Mouse (Mus musculus) kidney, embryonic 16.5 days (tissue): ENCODE data around the gene Slc1a1. TPM values are rescaled to one million over a fixed set of nuclear protein-coding genes. Genes with fewer than 3 reads are reported as not detected.

Experiments used
- ATAC-seq: fragments of 200-750 bp; cut with Nextera tagmentation; 2 replicates; pipeline ENCODE4 v1.8.0; 2017; ENCODE audit warnings: moderate TSS enrichment; ENCODE audit not compliant: low FRiP score, low TSS enrichment
- H3K27ac ChIP-seq: fragments of 300-500 bp; sonication (generic); 2 replicates; pipeline ENCODE4 v1.5.1; 2014; ENCODE audit warnings: low read length
- H3K27me3 ChIP-seq: fragments of 300-500 bp; sonication (generic); 2 replicates; pipeline ENCODE4 v1.6.1; 2014; ENCODE audit warnings: low read length, control low read depth, mixed read lengths; ENCODE audit not compliant: insufficient read depth
- H3K36me3 ChIP-seq: fragments of 300-500 bp; sonication (generic); 2 replicates; pipeline ENCODE4 v1.6.1; 2014; ENCODE audit warnings: low read length, control low read depth, mixed read lengths; ENCODE audit not compliant: insufficient read depth
- H3K4me1 ChIP-seq: fragments of 300-500 bp; sonication (generic); 2 replicates; pipeline ENCODE4 v1.6.1; 2014; ENCODE audit warnings: low read length, control low read depth, mixed read lengths; ENCODE audit not compliant: insufficient read depth
- H3K4me2 ChIP-seq: fragments of 300-500 bp; sonication (generic); replicated peaks from 2 replicates; pipeline ENCODE4 v1.6.1; 2014; ENCODE audit warnings: low read depth, low read length
- H3K4me3 ChIP-seq: fragments of 300-500 bp; sonication (generic); 2 replicates; pipeline ENCODE4 v1.5.1; 2014; ENCODE audit warnings: mild to moderate bottlenecking, low read length
- H3K9ac ChIP-seq: fragments of 300-500 bp; sonication (generic); replicated peaks from 2 replicates; pipeline ENCODE4 v1.6.1; 2014; ENCODE audit warnings: low read length
- H3K9me3 ChIP-seq: fragments of 300-500 bp; sonication (generic); 2 replicates; pipeline ENCODE4 v1.6.1; 2016; ENCODE audit warnings: low read length, control low read depth
- WGBS: fragments of 180-500 bp; shearing (Covaris S2); extraction: QIAGEN DNeasy Blood & Tissue Kit; methylation state at CpG from one replicate; pipeline ENCODE4 v1.1.7; 2014; 5-methylcytosine and 5-hydroxymethylcytosine counted together
- polyA plus RNA-seq: library from polyadenylated mRNA; unstranded; fragments of >200 nt; fragmentation: Nextera tagmentation; extraction: Ambion mirVana; gene quantifications from 2 replicates; pipeline ENCODE4 v1.2.1, GENCODE M21; 2015

The Slc1a1 gene
- polyA plus RNA-seq, 1 experiment from 2014 or later = 7.9 TPM

DNA sequence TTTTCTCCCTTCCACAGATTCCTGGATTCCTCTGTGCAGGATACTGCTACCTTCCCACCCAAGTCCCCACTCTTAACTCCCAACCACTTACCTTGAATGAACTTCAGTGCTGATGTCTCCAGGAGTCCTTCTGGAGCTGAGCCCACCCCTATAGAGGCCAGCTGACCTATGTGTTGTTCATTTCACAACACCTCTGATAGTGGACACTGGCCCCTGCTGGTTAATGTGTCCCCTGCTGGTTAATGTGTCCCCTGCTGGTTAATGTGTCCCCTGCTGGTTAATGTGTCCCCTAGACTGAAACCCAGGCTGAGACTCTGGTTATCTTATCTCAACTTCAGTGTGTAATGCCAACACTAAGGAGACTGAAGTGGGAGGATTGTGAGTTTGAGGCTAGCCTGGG, 94.2 kb downstream of the Slc1a1 start:
- H3K9me3 ChIP-seq = no peaks in the 10 kb centered on the region
- H3K27me3 ChIP-seq = no peaks in the 10 kb centered on the region
- no peaks in the 10 kb centered on the region for H3K4me1 ChIP-seq
- peak; percentile 91 for ATAC-seq
- no peak overlapping the region for H3K4me3 ChIP-seq
- no peaks in the 10 kb centered on the region for H3K36me3 ChIP-seq
- no peak overlapping the region for H3K9ac ChIP-seq
- H3K27ac ChIP-seq = no peak overlapping the region
- H3K4me2 ChIP-seq = no peak overlapping the region

DNA sequence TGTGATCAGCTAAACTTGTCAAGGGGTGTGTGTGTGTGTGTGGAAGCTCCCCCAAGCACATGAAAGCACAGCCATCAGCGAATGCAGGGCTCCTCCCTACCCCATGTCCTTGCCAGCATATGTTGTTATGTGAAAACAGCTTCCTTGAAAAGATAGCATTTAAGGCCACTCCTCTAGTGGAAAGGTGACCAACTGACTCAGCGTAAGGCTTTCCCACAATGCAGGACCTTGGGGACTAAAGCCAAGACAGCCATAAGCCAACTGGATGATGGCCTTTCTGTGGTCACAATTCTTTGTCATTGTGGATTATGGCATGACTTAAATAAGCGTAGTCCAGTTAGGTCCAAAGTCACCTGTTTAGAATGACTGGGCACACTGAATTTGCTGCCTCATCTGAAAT, 100.0 kb downstream of the Slc1a1 start:
- no peak overlapping the region for H3K4me3 ChIP-seq
- no peaks in the 10 kb centered on the region for H3K4me1 ChIP-seq
- no peak overlapping the region for H3K27ac ChIP-seq
- H3K36me3 ChIP-seq = no peaks in the 10 kb centered on the region
- no peak overlapping the region for H3K9ac ChIP-seq
- H3K27me3 ChIP-seq = no peaks in the 10 kb centered on the region
- no peak overlapping the region for H3K4me2 ChIP-seq
- no peaks in the 10 kb centered on the region for H3K9me3 ChIP-seq
- 88% methylated on average over 3 of the region's 3 CpGs for WGBS
- ATAC-seq = no peak

DNA sequence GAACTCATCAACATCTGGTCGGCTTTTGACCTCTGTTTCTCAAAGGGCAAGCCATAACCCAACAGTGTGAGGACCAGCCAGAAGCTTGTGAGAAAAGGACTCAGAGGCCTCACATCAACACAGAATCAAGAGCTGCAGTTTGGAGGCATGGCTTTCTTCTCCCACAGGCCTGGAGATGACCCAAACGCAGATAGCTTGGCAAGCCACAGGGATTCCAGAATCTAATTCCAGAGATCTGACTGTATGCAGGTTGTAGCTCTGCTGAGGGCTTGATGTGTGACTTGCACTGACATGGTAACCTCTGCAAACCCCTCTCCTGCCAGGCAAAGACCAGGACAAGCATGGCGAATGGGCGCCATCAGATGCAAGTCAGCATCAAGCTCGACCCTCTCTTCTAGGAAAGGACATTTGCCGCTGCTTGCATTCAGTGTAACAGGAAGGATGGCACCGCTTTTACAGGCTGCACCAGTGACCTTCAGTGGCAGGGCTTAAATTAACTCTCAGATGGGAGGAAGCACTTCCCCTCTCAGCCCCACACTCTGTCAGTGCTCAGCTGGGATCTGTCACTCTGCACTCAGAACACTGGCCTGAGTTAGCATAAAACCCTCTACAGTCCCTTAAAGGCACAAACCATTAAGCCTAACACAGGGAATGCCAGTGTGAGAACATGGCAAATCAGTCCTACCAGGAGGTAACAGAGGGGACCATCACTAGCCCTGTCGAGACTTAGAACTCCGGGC, 105.5 kb downstream of the Slc1a1 start:
- Histone ChIP-seq H3K4me3 (no peak overlapping the region), H3K9me3 (no peaks in the 10 kb centered on the region), H3K4me1 (peaks cover 9% of the 10 kb centered on the region; the same call in 1 of the 2 replicates), H3K27ac (no peak overlapping the region), H3K9ac (no peak overlapping the region), H3K27me3 (no peaks in the 10 kb centered on the region), H3K4me2 (no peak overlapping the region), H3K36me3 (no peaks in the 10 kb centered on the region)
- WGBS = 50% methylated on average over 9 of the region's 9 CpGs
- peak; percentile 78 for ATAC-seq

DNA sequence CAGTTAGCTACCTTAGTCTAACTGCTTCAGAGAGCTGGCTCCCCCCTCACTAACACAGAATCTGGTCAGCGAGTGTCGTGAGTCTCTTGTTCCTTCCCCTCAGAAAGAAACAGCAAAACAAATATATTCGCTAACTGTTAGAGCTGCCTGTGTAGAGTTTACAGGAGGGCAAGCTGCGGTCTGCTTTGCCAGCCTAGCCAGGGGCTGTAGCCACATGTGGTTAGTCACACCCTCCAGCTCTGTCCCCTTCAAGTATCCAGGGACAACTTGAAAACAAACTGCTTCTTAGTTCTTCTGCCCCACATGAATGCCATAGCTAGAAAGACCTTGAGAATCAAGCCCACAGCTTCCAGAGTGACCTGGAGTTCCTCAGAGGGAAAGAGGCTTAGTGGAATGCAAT, 106.4 kb downstream of the Slc1a1 start:
- no peak overlapping the region for H3K9ac ChIP-seq
- no peaks in the 10 kb centered on the region for H3K27me3 ChIP-seq
- no peak for ATAC-seq
- no peak overlapping the region for H3K4me2 ChIP-seq
- no peaks in the 10 kb centered on the region for H3K9me3 ChIP-seq
- peaks cover 9% of the 10 kb centered on the region; the same call in 1 of the 2 replicates for H3K4me1 ChIP-seq
- 69% methylated on average over 4 of the region's 4 CpGs for WGBS
- no peak overlapping the region for H3K27ac ChIP-seq
- H3K4me3 ChIP-seq = no peak overlapping the region
- H3K36me3 ChIP-seq = no peaks in the 10 kb centered on the region

DNA sequence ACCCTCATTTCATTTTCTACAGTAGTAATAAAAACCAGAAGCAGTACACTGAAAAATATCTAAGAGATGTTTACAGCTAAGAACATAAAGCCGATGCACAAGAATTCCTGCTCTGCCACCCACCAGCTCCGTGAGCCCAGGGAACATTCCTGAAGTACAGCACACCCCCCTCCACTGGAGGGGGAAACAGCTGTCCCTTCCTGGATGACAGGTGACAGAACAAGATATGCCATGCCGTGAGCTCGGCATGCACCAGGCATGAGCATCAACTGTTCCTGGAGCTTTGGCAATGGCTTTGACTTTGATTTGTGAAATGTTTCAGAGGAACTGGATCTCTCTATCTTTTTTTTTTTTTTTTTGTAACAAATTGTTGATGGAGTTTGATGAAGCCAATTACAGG, 111.9 kb downstream of the Slc1a1 start:
- no peaks in the 10 kb centered on the region for H3K4me1 ChIP-seq
- H3K27me3 ChIP-seq = no peaks in the 10 kb centered on the region
- no peak overlapping the region for H3K9ac ChIP-seq
- no peak for ATAC-seq
- 53% methylated on average over 4 of the region's 4 CpGs for WGBS
- H3K9me3 ChIP-seq = no peaks in the 10 kb centered on the region
- H3K27ac ChIP-seq = no peak overlapping the region
- H3K36me3 ChIP-seq = no peaks in the 10 kb centered on the region
- H3K4me3 ChIP-seq = no peak overlapping the region
- no peak overlapping the region for H3K4me2 ChIP-seq

DNA sequence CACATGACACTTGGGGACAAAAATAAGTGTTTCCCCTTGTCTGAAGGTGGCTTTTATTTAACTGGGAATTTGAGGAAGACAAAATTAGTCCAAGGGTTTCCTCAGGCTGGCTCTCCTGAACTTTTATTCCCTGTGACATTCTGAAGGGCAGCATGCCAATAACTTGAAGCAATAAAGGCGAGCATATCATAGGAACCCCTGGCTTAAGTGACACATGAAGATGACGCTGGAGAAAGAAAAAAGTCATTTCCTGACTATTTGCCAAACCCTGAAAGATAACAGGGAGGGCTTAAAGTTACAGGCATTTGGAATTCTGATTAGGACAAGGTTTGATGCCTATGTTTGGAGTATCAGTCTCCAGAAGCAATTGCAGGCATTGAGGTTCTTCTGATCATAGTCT, 112.5 kb downstream of the Slc1a1 start:
- no peak overlapping the region for H3K4me2 ChIP-seq
- no peak overlapping the region for H3K9ac ChIP-seq
- no peaks in the 10 kb centered on the region for H3K4me1 ChIP-seq
- no peaks in the 10 kb centered on the region for H3K36me3 ChIP-seq
- no peaks in the 10 kb centered on the region for H3K9me3 ChIP-seq
- no peaks in the 10 kb centered on the region for H3K27me3 ChIP-seq
- 48% methylated on average over 2 of the region's 2 CpGs for WGBS
- no peak for ATAC-seq
- no peak overlapping the region for H3K4me3 ChIP-seq
- no peak overlapping the region for H3K27ac ChIP-seq

DNA sequence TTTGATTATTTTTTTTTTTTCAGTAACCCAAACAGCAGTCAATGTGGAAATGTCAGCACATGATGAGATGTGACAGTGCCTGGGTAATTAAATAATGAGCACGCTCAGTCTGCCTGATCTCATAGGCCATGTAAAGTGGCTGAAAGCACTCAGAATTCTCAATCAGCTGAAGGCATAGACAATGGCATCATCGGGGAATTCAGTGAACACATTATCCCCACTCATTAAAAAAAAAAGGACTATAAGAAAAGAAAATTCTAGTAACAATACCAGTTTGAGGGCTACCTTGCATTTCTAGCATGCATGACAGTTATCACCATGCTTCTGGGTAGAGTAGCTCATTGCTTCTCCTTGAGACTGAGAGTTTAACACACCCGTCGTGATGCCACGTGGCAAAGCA, 116.4 kb downstream of the Slc1a1 start:
- no peak for ATAC-seq

DNA sequence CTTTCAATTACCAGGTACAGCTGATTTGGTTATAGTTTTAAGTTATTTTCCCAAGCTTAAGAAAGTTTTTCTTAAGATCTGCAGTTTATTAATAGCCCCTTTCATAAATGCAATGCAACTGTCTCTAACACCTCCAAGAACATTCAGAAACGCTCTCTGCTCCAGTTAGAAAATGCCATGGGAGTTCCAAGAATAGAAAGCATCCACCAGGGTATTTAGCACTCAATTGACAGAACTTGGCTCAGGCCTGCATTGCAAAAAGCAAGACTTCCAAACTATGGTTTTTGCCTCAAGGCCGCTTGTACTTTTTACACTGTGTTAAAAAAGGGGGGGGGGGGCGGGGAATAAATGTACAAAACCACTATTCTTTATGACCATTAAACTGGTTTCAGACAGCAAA, 128.3 kb downstream of the Slc1a1 start:
- H3K9ac ChIP-seq = peak overlapping the region; percentile 88

More for the DNA sequence above, 116.4 kb downstream of the Slc1a1 start:
- Histone ChIP-seq H3K9ac (no peak overlapping the region), H3K4me2 (no peak overlapping the region), H3K4me1 (no peaks in the 10 kb centered on the region), H3K27me3 (no peaks in the 10 kb centered on the region), H3K4me3 (no peak overlapping the region), H3K27ac (no peak overlapping the region), H3K9me3 (no peaks in the 10 kb centered on the region), H3K36me3 (no peaks in the 10 kb centered on the region)
- WGBS = 84% methylated on average over 5 of the region's 5 CpGs

DNA sequence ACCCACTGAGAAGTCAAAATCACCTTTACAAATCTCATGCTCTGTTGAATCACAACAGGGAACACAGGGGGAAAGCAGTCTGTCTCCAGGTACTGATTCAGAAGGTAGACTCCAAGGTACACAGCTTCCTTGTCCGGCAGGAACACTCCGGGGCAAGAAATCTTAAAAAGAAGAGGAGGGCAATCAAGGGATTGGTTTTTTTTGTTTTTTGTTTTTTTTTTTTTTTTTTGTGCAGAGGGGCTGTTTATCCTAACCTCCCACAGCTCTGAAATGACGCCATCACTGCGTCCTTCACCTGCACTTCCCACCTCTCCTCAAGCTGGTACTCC, 128.6 kb downstream of the Slc1a1 start:
- no peaks in the 10 kb centered on the region for H3K36me3 ChIP-seq
- H3K9ac ChIP-seq = peak overlapping the region; percentile 88
- ATAC-seq = no peak
- H3K4me3 ChIP-seq = peak overlapping the region; percentile 85
- peaks cover 16% of the 10 kb centered on the region for H3K4me1 ChIP-seq
- whole genome bisulfite sequencing = 0% methylated on average over 4 of the region's 4 CpGs
- H3K9me3 ChIP-seq = no peaks in the 10 kb centered on the region
- peak overlapping the region; percentile 87 for H3K4me2 ChIP-seq
- no peaks in the 10 kb centered on the region for H3K27me3 ChIP-seq
- no peak overlapping the region; the same call in 1 of the 2 replicates for H3K27ac ChIP-seq

More for the DNA sequence above, 128.3 kb downstream of the Slc1a1 start:
- Histone ChIP-seq H3K4me3 (peak overlapping the region; percentile 85), H3K27me3 (no peaks in the 10 kb centered on the region), H3K4me1 (peaks cover 16% of the 10 kb centered on the region), H3K36me3 (no peaks in the 10 kb centered on the region), H3K4me2 (peak overlapping the region; percentile 87), H3K9me3 (no peaks in the 10 kb centered on the region), H3K27ac (no peak overlapping the region)
- no peak for ATAC-seq
- 38% methylated on average over 3 of the region's 3 CpGs for WGBS
